ENCODE assay signal across 16 mouse cellular contexts in the genomic region with DNA sequence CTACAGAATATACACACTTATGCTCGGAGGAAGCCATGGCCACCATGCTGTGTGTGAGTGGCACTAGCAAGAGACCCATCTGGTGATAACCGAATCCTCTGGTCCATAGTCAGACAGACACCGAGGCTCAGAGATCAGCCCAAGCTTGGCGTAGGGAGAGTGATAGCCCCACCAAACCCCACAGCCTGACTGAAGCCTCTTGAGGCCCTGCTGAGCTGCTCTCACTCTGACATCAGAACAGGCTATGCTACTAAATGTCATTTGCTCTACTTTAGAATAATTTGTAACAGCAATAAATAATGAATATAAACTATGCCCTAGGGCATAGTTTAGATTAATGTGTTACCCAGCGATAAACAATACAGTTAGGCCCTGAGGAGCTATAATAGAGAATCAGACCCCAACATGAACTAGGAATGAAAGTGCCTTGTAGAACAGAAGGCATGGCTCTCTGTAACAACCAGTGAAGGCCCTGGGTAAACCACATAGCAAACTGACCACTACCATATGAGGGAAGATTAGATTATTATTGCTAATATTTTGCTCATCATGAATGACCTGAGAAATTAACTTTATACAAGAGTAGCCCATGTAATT.
"Had no signal": no experiment of that assay in that cellular context is flagged by ENCODE, and none has a peak within 500 bp of the region (broad histone marks: within the 10 kb centered on the region; RNA-seq: fewer than 3 reads in every experiment).

No protein-coding gene starts in this region.

- H3K9ac ChIP-seq: liver, embryonic 12.5 days; liver, embryonic 14.5 days; lung, embryonic 14.5 days; midbrain, embryonic 12.5 days had no signal

- H3K4me2 ChIP-seq: liver, embryonic 12.5 days; lung, embryonic 14.5 days; midbrain, embryonic 12.5 days had no signal

- H3K36me3 ChIP-seq: liver, embryonic 12.5 days; midbrain, embryonic 12.5 days had no signal

- H3K4me1 ChIP-seq: liver, embryonic 12.5 days; midbrain, embryonic 10.5 days; midbrain, embryonic 12.5 days had no signal

- ATAC-seq: liver, embryonic 12.5 days had no signal

- H3K27me3 ChIP-seq: liver, embryonic 12.5 days; midbrain, embryonic 12.5 days had no signal

- H3K4me3 ChIP-seq: liver, embryonic 12.5 days; midbrain, embryonic 10.5 days; midbrain, embryonic 12.5 days had no signal

- H3K27ac ChIP-seq: liver, embryonic 12.5 days; liver, embryonic 14.5 days; midbrain, embryonic 10.5 days; midbrain, embryonic 12.5 days had no signal

- DNase-seq: lung, adult 18-20 months; lung, embryonic 14.5 days; lung, postnatal 10 days; lung, postnatal 4 days; midbrain, embryonic 14.5 days; retina, postnatal 1 day; right cerebral cortex, adult 18-20 months; right cerebral cortex, postnatal 25 days; spleen, adult 18-20 months; thymus, adult 18-20 months; thymus, postnatal 14 days; thymus, postnatal 36 days had no signal

- H3K9me3 ChIP-seq: liver, embryonic 12.5 days; midbrain, embryonic 10.5 days; midbrain, embryonic 12.5 days had no signal
